Mouse (Mus musculus) ES-Bruce4 (cell line): Measurements from ENCODE around the gene Rcor3.

Source experiments
- CTCF ChIP-seq: IDR thresholded peaks from one replicate; pipeline ENCODE4 v1.8.1; 2011; ENCODE audit warnings: low read depth, low read length
- EP300 ChIP-seq: IDR thresholded peaks from 2 replicates; pipeline ENCODE4 v1.6.1; 2011; ENCODE audit warnings: low read depth, low read length; ENCODE audit not compliant: insufficient read depth
- POLR2A ChIP-seq: IDR thresholded peaks from one replicate; pipeline ENCODE4 v1.8.1; 2011; ENCODE audit warnings: low read length; ENCODE audit not compliant: insufficient read depth

DNA sequence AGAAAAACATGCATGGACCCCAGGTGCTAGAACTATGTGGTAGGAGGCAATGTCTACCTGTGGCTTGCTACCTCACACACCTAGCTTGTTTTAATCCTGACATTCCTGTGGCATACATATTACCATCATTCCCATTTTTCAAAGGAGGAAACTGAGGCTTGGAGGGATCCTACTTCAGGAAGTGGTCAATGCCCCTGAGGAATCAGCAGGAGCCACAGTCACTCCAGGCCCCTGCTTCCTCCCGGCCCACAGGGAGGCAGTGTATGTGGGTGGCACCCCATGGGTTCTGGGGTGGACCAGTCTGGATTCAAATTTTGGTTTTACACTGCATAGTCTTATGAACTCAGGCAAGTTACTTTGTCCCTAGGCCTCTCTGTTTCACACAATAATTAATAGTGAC lies 58.7 kb downstream of the Rcor3 start:
- TF ChIP-seq POLR2A: no peak
- TF ChIP-seq EP300: no peak
- no peak for TF ChIP-seq CTCF
